Mouse (Mus musculus) heart, adult 2 months (tissue): ENCODE measurements around the gene Robo2.

Experiments
- CTCF ChIP-seq: fragments of 200-600 bp; IDR thresholded peaks from 2 replicates; pipeline ENCODE4 v1.8.1; 2022; ENCODE audit warnings: antibody characterized with exemption, mild to moderate bottlenecking, moderate library complexity
- EP300 ChIP-seq: fragments of 200-500 bp; IDR thresholded peaks from 2 replicates; pipeline ENCODE4 v1.6.1; 2011; ENCODE audit warnings: low read depth, low read length, control low read depth; ENCODE audit not compliant: insufficient read depth
- POLR2A ChIP-seq: fragments of 200-500 bp; IDR thresholded peaks from 2 replicates; pipeline ENCODE4 v1.6.1; 2011; ENCODE audit warnings: mild to moderate bottlenecking, low read depth, low read length, control low read depth; ENCODE audit not compliant: insufficient read depth

GRCm38 (mm10) chr16:73930323-73930722 lies 481.3 kb downstream of the Robo2 start:
- TF ChIP-seq CTCF (no peak), EP300 (no peak), POLR2A (no peak)
